Mouse (Mus musculus): Measurements from ENCODE around the gene Ell2. TPM values are rescaled to one million over a fixed set of nuclear protein-coding genes. Genes with fewer than 3 reads are reported as not detected.
A peak's percentile ranks its signal among the peaks of the same experiment; 100 is the strongest.

The Ell2 gene
- polyA plus RNA-seq, 1 experiment from 2014 or later = 0.74 TPM

- Histone ChIP-seq H3K36me3 (no peaks in the 10 kb centered on the region), H3K27ac (replicated peaks) (no peak overlapping the region), H3K4me1 (no peaks in the 10 kb centered on the region), H3K4me2 (replicated peaks) (no peak overlapping the region), H3K9ac (replicated peaks) (no peak overlapping the region), H3K27me3 (no peaks in the 10 kb centered on the region), H3K9me3 (no peaks in the 10 kb centered on the region), H3K4me3 (no peak overlapping the region)
- WGBS = 77% methylated on average over 1 of the region's 1 CpGs
- no peak for ATAC-seq (replicated peaks)
Measured at GRCm38 (mm10) chr13:75776692-75777091, 70.1 kb downstream of the Ell2 start.

DNA sequence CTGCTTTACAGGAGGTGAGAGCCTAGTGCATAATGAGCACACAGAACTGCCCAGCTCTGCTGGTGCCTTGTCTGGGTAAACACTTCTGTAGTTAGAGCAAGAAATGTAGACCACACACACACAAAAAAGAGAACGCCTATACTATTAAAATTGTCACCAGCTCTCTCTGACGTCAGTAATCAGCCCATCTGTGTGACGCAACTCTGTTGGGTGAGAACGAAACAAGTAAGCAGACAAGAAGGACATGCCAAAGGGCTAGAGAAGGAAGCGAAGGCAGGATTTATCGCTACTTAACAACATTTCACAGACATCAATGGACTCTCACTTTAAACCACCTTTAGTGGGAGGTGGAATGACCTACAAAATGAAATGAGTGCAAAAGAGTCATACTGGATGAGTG lies 71.6 kb downstream of the Ell2 start:
- no peaks in the 10 kb centered on the region for H3K9me3 ChIP-seq
- no peaks in the 10 kb centered on the region for H3K4me1 ChIP-seq
- no peak overlapping the region for H3K27ac ChIP-seq (replicated peaks)
- H3K4me2 ChIP-seq (replicated peaks) = no peak overlapping the region
- no peaks in the 10 kb centered on the region for H3K27me3 ChIP-seq
- H3K4me3 ChIP-seq = no peak overlapping the region
- H3K36me3 ChIP-seq = no peaks in the 10 kb centered on the region
- no peak for ATAC-seq (replicated peaks)
- 81% methylated on average over 6 of the region's 6 CpGs for WGBS
- H3K9ac ChIP-seq (replicated peaks) = no peak overlapping the region

DNA sequence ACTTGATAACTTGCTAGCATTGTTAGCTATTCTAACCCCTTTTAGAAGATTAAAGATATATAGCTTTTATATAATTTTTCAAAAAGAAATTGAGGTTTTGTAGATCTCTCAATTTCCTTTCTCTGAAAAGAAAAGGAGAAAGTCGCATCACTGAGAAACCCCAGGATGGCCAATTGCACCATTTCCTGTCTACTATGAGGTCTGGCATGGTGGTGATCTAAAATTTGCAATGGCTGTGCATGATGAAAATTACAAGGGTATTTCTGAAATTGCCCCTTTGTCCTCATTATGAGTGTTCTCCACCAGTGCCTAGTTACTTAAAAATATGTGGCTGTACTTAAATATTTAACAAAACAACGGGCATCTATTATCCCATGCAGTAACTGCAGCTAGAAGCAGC lies 72.6 kb downstream of the Ell2 start:
- Histone ChIP-seq H3K9ac (replicated peaks) (no peak overlapping the region), H3K9me3 (no peaks in the 10 kb centered on the region)

GRCm38 (mm10) chr13:75780096-75780495 lies 73.5 kb downstream of the Ell2 start:
- no peak overlapping the region for H3K27ac ChIP-seq (replicated peaks)
- H3K4me1 ChIP-seq = no peaks in the 10 kb centered on the region
- H3K9ac ChIP-seq (replicated peaks) = no peak overlapping the region
- no peaks in the 10 kb centered on the region for H3K9me3 ChIP-seq
- H3K36me3 ChIP-seq = no peaks in the 10 kb centered on the region
- no peaks in the 10 kb centered on the region for H3K27me3 ChIP-seq
- 76% methylated on average over 2 of the region's 2 CpGs for WGBS
- H3K4me2 ChIP-seq (replicated peaks) = no peak overlapping the region
- no peak for ATAC-seq (replicated peaks)
- H3K4me3 ChIP-seq = no peak overlapping the region

More for the DNA sequence above, 72.6 kb downstream of the Ell2 start:
- H3K27me3 ChIP-seq = no peaks in the 10 kb centered on the region
- no peaks in the 10 kb centered on the region for H3K36me3 ChIP-seq
- ATAC-seq (replicated peaks) = no peak
- 89% methylated on average over 2 of the region's 2 CpGs for WGBS
- no peak overlapping the region for H3K27ac ChIP-seq (replicated peaks)
- H3K4me1 ChIP-seq = no peaks in the 10 kb centered on the region
- no peak overlapping the region for H3K4me3 ChIP-seq
- H3K4me2 ChIP-seq (replicated peaks) = no peak overlapping the region

- no peak for ATAC-seq (replicated peaks)
- no peak overlapping the region for H3K4me2 ChIP-seq (replicated peaks)
- H3K4me1 ChIP-seq = no peaks in the 10 kb centered on the region
- H3K27ac ChIP-seq (replicated peaks) = no peak overlapping the region
- 72% methylated on average over 4 of the region's 4 CpGs for WGBS
- H3K27me3 ChIP-seq = no peaks in the 10 kb centered on the region
- no peaks in the 10 kb centered on the region for H3K9me3 ChIP-seq
- no peak overlapping the region for H3K4me3 ChIP-seq
- H3K36me3 ChIP-seq = no peaks in the 10 kb centered on the region
- H3K9ac ChIP-seq (replicated peaks) = no peak overlapping the region
Measured at GRCm38 (mm10) chr13:75785726-75786125, 79.2 kb downstream of the Ell2 start.

DNA sequence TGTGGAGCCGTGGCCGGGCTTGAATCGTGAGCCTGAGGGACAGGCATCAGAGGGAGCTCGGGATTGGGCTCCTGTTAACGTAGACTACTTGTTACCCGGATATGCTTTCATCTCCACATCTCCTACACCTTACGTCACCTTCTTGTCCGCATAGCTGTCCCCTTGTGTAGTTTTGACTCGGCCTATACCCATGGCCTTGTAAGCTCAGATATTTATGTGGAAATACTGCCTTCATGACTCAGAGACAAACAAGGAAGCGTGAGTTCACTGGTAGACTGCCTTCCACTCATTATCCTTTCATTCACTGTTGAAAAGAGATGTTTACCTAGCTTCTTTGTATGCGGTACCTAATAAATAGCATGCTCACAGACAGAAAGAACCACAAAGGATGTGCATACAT lies 79.7 kb downstream of the Ell2 start:
- no peaks in the 10 kb centered on the region for H3K9me3 ChIP-seq
- no peak for ATAC-seq (replicated peaks)
- no peaks in the 10 kb centered on the region for H3K4me1 ChIP-seq
- no peak overlapping the region for H3K27ac ChIP-seq (replicated peaks)
- no peak overlapping the region for H3K4me3 ChIP-seq
- H3K36me3 ChIP-seq = no peaks in the 10 kb centered on the region
- no peak overlapping the region for H3K4me2 ChIP-seq (replicated peaks)
- 90% methylated on average over 11 of the region's 11 CpGs for WGBS
- no peaks in the 10 kb centered on the region for H3K27me3 ChIP-seq
- H3K9ac ChIP-seq (replicated peaks) = no peak overlapping the region

GRCm38 (mm10) chr13:75787364-75787763 lies 80.8 kb downstream of the Ell2 start:
- Histone ChIP-seq H3K36me3 (no peaks in the 10 kb centered on the region), H3K9ac (replicated peaks) (no peak overlapping the region), H3K4me1 (no peaks in the 10 kb centered on the region), H3K4me3 (no peak overlapping the region), H3K4me2 (replicated peaks) (no peak overlapping the region), H3K9me3 (no peaks in the 10 kb centered on the region), H3K27me3 (no peaks in the 10 kb centered on the region), H3K27ac (replicated peaks) (no peak overlapping the region)
- no peak for ATAC-seq (replicated peaks)
- WGBS = 91% methylated on average over 3 of the region's 3 CpGs

DNA sequence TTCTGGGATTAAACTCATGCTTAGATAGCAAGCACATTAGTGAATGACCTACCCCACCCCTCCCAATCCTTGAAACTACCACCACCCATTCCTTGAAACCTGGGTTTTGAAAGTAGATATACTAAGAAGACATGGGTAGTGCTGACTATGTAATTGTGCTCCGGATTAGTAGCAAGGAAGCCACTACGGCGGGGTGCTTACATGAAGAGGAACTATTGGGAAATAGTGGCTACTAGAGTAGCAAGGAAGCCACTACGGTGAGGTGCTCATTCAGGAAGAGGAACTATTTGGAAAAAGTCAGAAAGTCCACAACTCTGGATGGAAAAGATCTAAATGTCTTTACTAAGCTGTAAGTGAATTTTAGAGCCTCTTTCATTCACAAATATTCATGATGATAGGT lies 81.6 kb downstream of the Ell2 start:
- ATAC-seq (replicated peaks) = no peak
- no peaks in the 10 kb centered on the region for H3K27me3 ChIP-seq
- H3K4me3 ChIP-seq = no peak overlapping the region
- no peak overlapping the region for H3K4me2 ChIP-seq (replicated peaks)
- H3K4me1 ChIP-seq = no peaks in the 10 kb centered on the region
- H3K9ac ChIP-seq (replicated peaks) = no peak overlapping the region
- no peaks in the 10 kb centered on the region for H3K36me3 ChIP-seq
- H3K9me3 ChIP-seq = no peaks in the 10 kb centered on the region
- H3K27ac ChIP-seq (replicated peaks) = no peak overlapping the region
- 97% methylated on average over 4 of the region's 4 CpGs for WGBS

GRCm38 (mm10) chr13:75789061-75789834 lies 82.7 kb downstream of the Ell2 start:
- WGBS = 88% methylated on average over 2 of the region's 2 CpGs
- Histone ChIP-seq H3K27ac (replicated peaks) (no peak overlapping the region), H3K4me1 (no peaks in the 10 kb centered on the region), H3K4me3 (no peak overlapping the region), H3K27me3 (no peaks in the 10 kb centered on the region), H3K4me2 (replicated peaks) (no peak overlapping the region), H3K9ac (replicated peaks) (no peak overlapping the region), H3K36me3 (no peaks in the 10 kb centered on the region), H3K9me3 (no peaks in the 10 kb centered on the region)
- ATAC-seq (replicated peaks) = no peak

DNA sequence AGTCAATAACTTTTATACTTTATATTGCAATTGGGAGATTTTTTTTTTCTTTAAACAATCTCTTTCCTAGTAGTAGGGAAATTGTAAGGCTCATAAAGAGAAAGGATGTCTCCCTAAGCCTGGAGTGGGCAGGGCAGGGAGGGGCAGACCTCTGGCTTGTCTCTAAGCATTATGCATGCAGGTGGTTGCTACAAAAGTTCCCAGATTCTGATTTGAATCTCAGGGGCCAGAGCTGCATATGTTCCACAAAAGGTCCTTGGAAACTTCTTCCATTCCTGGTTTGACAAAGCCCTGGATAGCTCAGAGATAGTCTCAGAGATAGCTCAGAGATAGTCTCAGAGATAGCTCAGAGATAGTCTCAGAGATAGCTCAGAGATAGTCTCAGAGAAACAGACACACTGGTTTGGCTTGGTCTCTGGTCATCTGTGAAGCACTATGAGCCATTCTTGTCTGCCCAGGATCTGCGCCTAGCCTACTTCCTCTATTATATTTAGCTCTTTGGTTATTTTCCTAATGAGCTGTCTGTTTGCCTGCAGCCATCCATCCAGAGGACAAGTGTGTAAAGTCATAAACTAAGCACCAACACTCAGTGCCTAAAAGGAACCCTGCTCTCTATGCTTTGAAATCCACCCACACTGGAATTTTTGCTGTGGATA lies 84.1 kb downstream of the Ell2 start:
- Histone ChIP-seq H3K9ac (replicated peaks) (no peak overlapping the region), H3K4me3 (no peak overlapping the region), H3K27me3 (no peaks in the 10 kb centered on the region), H3K9me3 (no peaks in the 10 kb centered on the region), H3K4me1 (no peaks in the 10 kb centered on the region), H3K4me2 (replicated peaks) (no peak overlapping the region), H3K36me3 (no peaks in the 10 kb centered on the region), H3K27ac (replicated peaks) (no peak overlapping the region)
- ATAC-seq (replicated peaks) = no peak
- WGBS = 86% methylated on average over 1 of the region's 1 CpGs

DNA sequence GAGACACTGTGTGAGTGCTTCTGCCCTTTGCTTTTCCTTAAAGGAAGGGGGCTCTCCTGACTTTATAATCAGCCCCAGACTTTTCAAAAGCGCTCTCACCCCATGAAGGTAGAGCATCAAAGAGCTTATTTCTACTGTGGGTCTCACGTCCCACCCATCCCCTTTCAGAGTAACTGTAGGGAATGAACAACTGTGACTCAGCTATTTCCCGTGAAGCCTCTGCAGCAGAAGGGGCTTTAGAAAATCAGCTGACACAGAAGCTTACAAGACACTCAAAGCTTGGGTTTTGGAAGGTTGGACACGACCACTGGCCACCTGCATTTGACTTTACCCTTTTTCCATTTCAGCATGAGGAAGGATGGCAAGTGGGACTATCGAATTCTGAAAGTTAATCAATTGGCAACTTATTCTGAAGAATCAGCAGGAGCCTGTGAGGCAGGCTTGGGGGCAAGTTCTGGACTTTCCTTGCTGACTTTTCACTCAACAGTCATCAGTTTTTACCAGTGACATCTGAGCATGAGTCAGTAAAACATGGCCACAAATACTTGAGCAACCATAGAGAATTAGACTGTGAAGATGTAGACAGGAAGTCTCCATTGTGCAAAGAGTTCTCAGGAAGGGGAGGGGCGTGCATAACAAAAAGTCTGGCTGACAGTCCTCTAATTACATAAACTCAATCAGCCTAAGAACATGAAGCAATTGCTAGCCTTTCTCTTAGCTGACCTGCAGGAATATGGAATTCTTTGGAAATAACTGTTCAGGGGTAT lies 87.5 kb downstream of the Ell2 start:
- no peaks in the 10 kb centered on the region for H3K27me3 ChIP-seq
- H3K27ac ChIP-seq (replicated peaks) = no peak overlapping the region
- H3K9me3 ChIP-seq = no peaks in the 10 kb centered on the region
- 62% methylated on average over 6 of the region's 6 CpGs for WGBS
- ATAC-seq (replicated peaks) = no peak
- H3K36me3 ChIP-seq = no peaks in the 10 kb centered on the region
- no peak overlapping the region for H3K9ac ChIP-seq (replicated peaks)
- H3K4me2 ChIP-seq (replicated peaks) = no peak overlapping the region
- H3K4me1 ChIP-seq = no peaks in the 10 kb centered on the region
- H3K4me3 ChIP-seq = no peak overlapping the region

DNA sequence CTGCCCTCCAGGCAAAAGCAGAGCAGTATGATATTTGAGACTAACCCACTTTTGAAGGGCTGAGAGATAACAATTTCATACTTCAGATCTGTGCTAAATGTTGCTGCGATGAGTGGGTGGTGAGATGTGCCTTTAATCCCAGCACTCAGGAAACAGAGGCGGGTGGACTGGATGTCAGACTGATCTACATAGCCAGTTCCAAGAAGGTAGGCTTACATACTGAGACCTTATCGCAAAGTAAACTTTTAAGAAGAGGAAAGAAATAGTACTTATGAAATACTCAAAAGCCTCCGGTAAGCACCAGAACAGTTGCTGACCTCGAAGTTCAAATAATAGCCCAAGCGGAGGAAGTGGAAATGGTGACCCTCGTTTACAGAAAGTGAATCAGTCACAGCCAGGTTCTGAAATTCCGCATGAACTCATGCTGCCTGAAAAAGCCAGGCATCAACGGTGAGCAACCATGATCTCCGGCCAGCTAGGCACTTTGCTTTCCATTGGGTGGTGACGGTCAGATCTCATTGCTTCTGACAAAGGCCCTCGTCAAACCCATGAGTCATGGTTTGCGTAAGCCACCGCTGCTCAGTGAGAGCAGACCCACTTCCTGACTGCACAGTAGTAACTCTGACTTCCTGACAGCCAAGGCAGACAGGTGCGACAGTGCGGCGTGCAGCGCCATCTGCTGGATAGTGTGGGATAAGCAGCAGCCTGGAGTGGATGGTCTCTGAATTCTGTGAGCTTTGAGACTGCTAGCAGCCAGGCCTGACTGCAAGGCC lies 91.0 kb downstream of the Ell2 start:
- 35% methylated on average over 18 of the region's 18 CpGs for WGBS
- no peak overlapping the region for H3K27ac ChIP-seq (replicated peaks)
- H3K36me3 ChIP-seq = no peaks in the 10 kb centered on the region
- no peaks in the 10 kb centered on the region for H3K4me1 ChIP-seq
- H3K4me2 ChIP-seq (replicated peaks) = peak overlapping the region; percentile 46
- H3K4me3 ChIP-seq = peak overlapping the region; percentile 21
- no peaks in the 10 kb centered on the region for H3K27me3 ChIP-seq
- ATAC-seq (replicated peaks) = peak; percentile 99
- H3K9ac ChIP-seq (replicated peaks) = no peak overlapping the region
- no peaks in the 10 kb centered on the region for H3K9me3 ChIP-seq
